Mouse (Mus musculus) heart, embryonic 16.5 days (tissue): ENCODE results near the gene Synj2. TPM values are rescaled to one million over a fixed set of nuclear protein-coding genes. Genes with fewer than 3 reads are reported as not detected.
A peak's percentile ranks its signal among the peaks of the same experiment; 100 is the strongest.

Source experiments
- ATAC-seq: fragments of 200-750 bp; cut with Nextera tagmentation; replicated peaks from 2 replicates; pipeline ENCODE4 v1.8.0; 2017; ENCODE audit warnings: moderate number of reproducible peaks; ENCODE audit not compliant: insufficient read depth, low FRiP score; ENCODE audit errors: extremely low read depth
- H3K27ac ChIP-seq: fragments of 300-500 bp; sonication (generic); 2 replicates; pipeline ENCODE4 v1.5.1; 2014; ENCODE audit warnings: mild to moderate bottlenecking, low read length, control low read depth, moderate library complexity
- H3K27me3 ChIP-seq: fragments of 300-500 bp; sonication (generic); 2 replicates; pipeline ENCODE4 v1.6.1; 2014; ENCODE audit warnings: low read length, mixed read lengths; ENCODE audit not compliant: control insufficient read depth, insufficient read depth
- H3K36me3 ChIP-seq: fragments of 300-500 bp; sonication (generic); 2 replicates; pipeline ENCODE4 v1.6.1; 2014; ENCODE audit not compliant: control insufficient read depth, insufficient read depth
- H3K4me1 ChIP-seq: fragments of 300-500 bp; sonication (generic); 2 replicates; pipeline ENCODE4 v1.6.1; 2014; ENCODE audit warnings: low read length, mixed read lengths; ENCODE audit not compliant: control insufficient read depth, insufficient read depth
- H3K4me2 ChIP-seq: fragments of 300-500 bp; sonication (generic); 2 replicates; pipeline ENCODE4 v1.6.1; 2014; ENCODE audit warnings: low read depth, mild to moderate bottlenecking, control low read depth, low read length
- H3K4me3 ChIP-seq: fragments of 300-500 bp; sonication (generic); 2 replicates; pipeline ENCODE4 v1.5.1; 2014; ENCODE audit warnings: mild to moderate bottlenecking, control low read depth, low read length
- H3K9ac ChIP-seq: fragments of 300-500 bp; sonication (generic); 2 replicates; pipeline ENCODE4 v1.6.1; 2014; ENCODE audit warnings: low read length, control low read depth
- H3K9me3 ChIP-seq: fragments of 300-500 bp; sonication (generic); replicated peaks from 2 replicates; pipeline ENCODE4 v1.6.1; 2016; ENCODE audit warnings: low read length; ENCODE audit not compliant: control insufficient read depth
- WGBS: fragments of 180-500 bp; shearing (Covaris S2); extraction: QIAGEN DNeasy Blood & Tissue Kit; methylation state at CpG from one replicate; pipeline ENCODE4 v1.1.7; 2014; 5-methylcytosine and 5-hydroxymethylcytosine counted together
- polyA plus RNA-seq: library from polyadenylated mRNA; unstranded; fragments of >200 nt; fragmentation: Nextera tagmentation; extraction: Ambion mirVana; gene quantifications from 2 replicates; pipeline ENCODE4 v1.2.1, GENCODE M21; 2015

The Synj2 gene
- polyA plus RNA-seq, 1 experiment from 2014 or later: 5.3 TPM

GRCm38 (mm10) chr17:5926710-5927109 lies 14.4 kb upstream of the Synj2 start:
- H3K36me3 ChIP-seq: peaks cover 34% of the 10 kb centered on the region
- H3K9me3 ChIP-seq: no peaks in the 10 kb centered on the region
- no peak overlapping the region for H3K4me2 ChIP-seq
- H3K27me3 ChIP-seq: no peaks in the 10 kb centered on the region
- 79% methylated on average over 7 of the region's 7 CpGs for WGBS
- H3K9ac ChIP-seq: no peak overlapping the region
- H3K4me3 ChIP-seq: no peak overlapping the region
- no peak overlapping the region for H3K27ac ChIP-seq
- H3K4me1 ChIP-seq: no peaks in the 10 kb centered on the region
- ATAC-seq: no peak

DNA sequence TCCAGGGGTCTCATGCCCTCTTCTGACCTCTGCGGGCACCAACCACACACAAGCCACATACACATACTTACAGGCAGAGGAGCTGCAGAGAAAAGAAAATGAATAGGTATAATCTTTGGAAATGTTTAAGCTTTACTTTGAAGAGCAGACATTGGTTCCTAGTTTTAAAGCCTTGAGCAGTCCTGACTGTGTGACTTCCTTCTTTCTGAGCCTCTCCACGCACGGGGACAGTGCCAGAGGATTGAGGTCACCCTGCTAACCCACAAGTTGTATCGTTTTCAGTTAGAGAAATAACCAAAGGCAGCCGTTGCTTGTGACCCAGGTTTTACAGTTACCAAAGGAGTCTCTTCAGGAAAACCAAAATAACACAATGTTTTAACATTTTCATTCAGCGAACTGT lies 12.0 kb upstream of the Synj2 start:
- Histone ChIP-seq H3K4me3 (no peak overlapping the region), H3K4me1 (no peaks in the 10 kb centered on the region), H3K27ac (no peak overlapping the region), H3K36me3 (peaks cover 30% of the 10 kb centered on the region), H3K9ac (no peak overlapping the region), H3K27me3 (no peaks in the 10 kb centered on the region), H3K4me2 (no peak overlapping the region), H3K9me3 (no peaks in the 10 kb centered on the region)
- WGBS: 79% methylated on average over 6 of the region's 6 CpGs
- ATAC-seq: no peak

DNA sequence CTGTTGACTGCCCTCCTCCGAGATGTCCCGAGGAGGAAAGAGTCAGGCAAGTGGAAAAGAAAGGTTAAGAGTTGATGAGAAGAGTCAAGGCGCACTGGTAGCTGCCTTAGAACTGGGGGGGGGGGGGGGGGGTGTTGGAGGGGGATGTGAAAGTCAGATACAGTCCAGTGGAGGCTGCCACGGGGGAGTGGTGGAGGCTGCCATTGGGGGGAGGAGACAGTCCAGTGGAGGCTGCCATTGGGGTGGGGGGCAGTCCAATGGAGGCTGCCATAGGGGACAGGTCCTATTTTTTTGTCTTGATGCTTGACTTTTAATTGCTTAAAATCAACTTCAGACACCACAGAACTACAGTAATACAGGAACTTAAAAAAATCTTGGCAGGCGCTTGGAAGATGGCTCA lies 8.9 kb upstream of the Synj2 start:
- 87% methylated on average over 4 of the region's 5 CpGs for WGBS
- H3K9ac ChIP-seq: no peak overlapping the region
- ATAC-seq: no peak
- H3K27me3 ChIP-seq: no peaks in the 10 kb centered on the region
- H3K4me3 ChIP-seq: no peak overlapping the region
- peaks cover 18% of the 10 kb centered on the region for H3K36me3 ChIP-seq
- H3K27ac ChIP-seq: no peak overlapping the region
- H3K9me3 ChIP-seq: no peaks in the 10 kb centered on the region
- H3K4me2 ChIP-seq: no peak overlapping the region
- H3K4me1 ChIP-seq: peaks cover 10% of the 10 kb centered on the region

DNA sequence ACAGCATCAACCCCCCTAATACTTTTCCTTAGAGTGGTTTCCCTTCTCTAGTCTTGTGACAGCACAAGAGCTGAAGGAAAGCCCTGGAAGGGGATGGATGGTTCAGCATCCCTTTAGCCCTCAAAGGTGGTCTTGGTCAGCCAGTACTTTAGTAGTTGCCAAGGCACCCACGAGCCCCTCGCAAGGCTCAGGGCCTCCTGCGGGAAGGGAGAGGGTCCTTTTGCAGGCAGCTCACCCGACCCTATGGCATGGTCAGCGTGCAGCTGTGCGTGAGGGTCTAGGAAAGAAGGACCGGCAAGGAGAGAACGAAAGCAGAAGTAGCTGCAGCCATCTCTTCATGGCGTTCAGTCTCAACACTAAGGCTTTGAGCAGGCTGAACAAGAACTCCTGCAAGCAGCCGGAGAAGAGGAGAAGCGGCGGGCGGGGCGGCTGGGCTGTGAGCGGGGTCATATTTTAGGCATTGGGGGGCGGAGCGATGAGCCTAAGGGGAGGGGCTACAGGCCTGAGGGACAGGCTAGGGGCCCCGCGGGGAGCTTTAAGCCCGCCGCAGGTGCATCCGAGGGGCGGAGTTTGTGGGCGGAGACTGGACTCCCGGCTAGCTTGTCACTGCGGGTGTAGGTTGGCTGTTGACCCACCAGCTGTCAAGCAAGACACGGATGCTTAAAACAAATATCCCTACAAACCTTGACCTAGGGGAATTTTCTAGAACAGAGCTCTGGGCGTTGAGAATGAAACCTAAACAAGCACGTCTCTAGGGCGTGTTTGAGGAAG lies 6.3 kb upstream of the Synj2 start:
- peaks cover 10% of the 10 kb centered on the region for H3K4me1 ChIP-seq
- no peaks in the 10 kb centered on the region for H3K27me3 ChIP-seq
- peak overlapping the region; percentile 74 for H3K9ac ChIP-seq
- peaks cover 6% of the 10 kb centered on the region; the same call in 1 of the 2 replicates for H3K36me3 ChIP-seq
- H3K4me2 ChIP-seq: peak overlapping the region; percentile 91
- H3K9me3 ChIP-seq: no peaks in the 10 kb centered on the region
- peak overlapping the region; percentile 55 for H3K4me3 ChIP-seq
- WGBS: 2% methylated on average over 30 of the region's 30 CpGs
- peak; percentile 96 for ATAC-seq
- H3K27ac ChIP-seq: peak overlapping the region; percentile 35

DNA sequence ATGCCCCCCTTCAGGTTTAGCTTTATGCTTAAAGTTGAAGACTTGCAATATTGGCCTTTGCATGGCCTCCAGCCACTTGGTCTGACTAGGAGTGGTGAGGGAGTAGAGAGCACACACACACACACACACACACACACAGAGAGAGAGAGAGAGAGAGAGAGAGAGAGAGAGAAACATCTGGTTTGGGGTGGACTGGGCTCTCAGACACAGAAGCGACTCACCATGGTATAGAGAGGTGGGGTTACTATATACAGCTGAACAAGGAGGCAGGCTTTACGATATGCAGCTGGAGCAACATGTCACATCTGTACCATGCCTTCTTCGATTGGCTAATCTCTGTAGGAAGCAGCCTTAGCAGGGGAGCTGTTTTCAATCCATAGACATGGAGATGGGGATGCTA lies 5.4 kb upstream of the Synj2 start:
- Histone ChIP-seq H3K9ac (no peak overlapping the region), H3K4me3 (no peak overlapping the region), H3K4me2 (no peak overlapping the region; the same call in 1 of the 2 replicates), H3K9me3 (no peaks in the 10 kb centered on the region), H3K27ac (no peak overlapping the region), H3K4me1 (peaks cover 10% of the 10 kb centered on the region), H3K27me3 (no peaks in the 10 kb centered on the region), H3K36me3 (0 out of 2 replicates have a peak, but pooled peaks cover 2% of the 10 kb centered on the region)
- ATAC-seq: no peak
- 60% methylated on average over 3 of the region's 3 CpGs for WGBS

DNA sequence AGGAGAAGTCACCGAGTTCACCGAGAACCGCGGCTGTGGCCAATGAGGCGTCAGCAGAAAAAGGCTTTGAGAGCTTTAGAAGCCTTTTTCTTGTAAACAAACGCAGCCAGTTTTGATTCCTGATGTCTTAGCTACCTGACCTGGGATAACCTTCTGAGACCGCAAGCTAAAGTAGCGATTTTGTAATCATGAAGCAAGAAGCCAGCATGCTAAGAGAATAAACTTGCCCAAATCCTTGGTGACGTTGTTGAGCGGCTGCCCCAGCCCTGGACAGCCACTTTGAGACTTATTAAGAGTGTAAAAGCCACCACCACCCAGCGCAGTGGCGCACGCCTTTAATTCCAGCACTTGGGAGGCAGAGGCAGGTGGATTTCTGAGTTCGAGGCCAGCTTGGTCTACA lies 4.8 kb upstream of the Synj2 start:
- H3K9me3 ChIP-seq: no peaks in the 10 kb centered on the region
- no peak overlapping the region for H3K9ac ChIP-seq
- ATAC-seq: no peak
- H3K36me3 ChIP-seq: no peaks in the 10 kb centered on the region
- H3K27ac ChIP-seq: no peak overlapping the region
- H3K27me3 ChIP-seq: no peaks in the 10 kb centered on the region
- H3K4me2 ChIP-seq: no peak overlapping the region
- 80% methylated on average over 14 of the region's 14 CpGs for WGBS
- peaks cover 10% of the 10 kb centered on the region for H3K4me1 ChIP-seq
- no peak overlapping the region for H3K4me3 ChIP-seq

GRCm38 (mm10) chr17:5937441-5937840 lies 3.6 kb upstream of the Synj2 start:
- Histone ChIP-seq H3K27me3 (no peaks in the 10 kb centered on the region), H3K4me1 (peaks cover 13% of the 10 kb centered on the region), H3K9me3 (no peaks in the 10 kb centered on the region), H3K4me2 (no peak overlapping the region), H3K4me3 (no peak overlapping the region), H3K27ac (no peak overlapping the region), H3K36me3 (no peaks in the 10 kb centered on the region), H3K9ac (no peak overlapping the region)
- ATAC-seq: no peak
- 60% methylated on average over 2 of the region's 2 CpGs for WGBS

- Histone ChIP-seq H3K4me1 (peaks cover 7% of the 10 kb centered on the region), H3K4me3 (no peak overlapping the region), H3K4me2 (no peak overlapping the region), H3K9me3 (no peaks in the 10 kb centered on the region), H3K27me3 (no peaks in the 10 kb centered on the region), H3K36me3 (no peaks in the 10 kb centered on the region), H3K27ac (no peak overlapping the region), H3K9ac (no peak overlapping the region)
- WGBS: 66% methylated on average over 12 of the region's 12 CpGs
- no peak for ATAC-seq
Observed at GRCm38 (mm10) chr17:5939871-5940270, 1.2 kb upstream of the Synj2 start.

- peaks cover 3% of the 10 kb centered on the region for H3K4me1 ChIP-seq
- 0% methylated on average over 28 of the region's 38 CpGs for WGBS
- H3K36me3 ChIP-seq: no peaks in the 10 kb centered on the region
- H3K27me3 ChIP-seq: no peaks in the 10 kb centered on the region
- H3K4me3 ChIP-seq: peak overlapping the region; percentile 90
- peak; percentile 91 for ATAC-seq
- no peaks in the 10 kb centered on the region for H3K9me3 ChIP-seq
- 0 out of 2 replicates have a peak overlapping the region, but pooled peaks have one; percentile 16 for H3K27ac ChIP-seq
- peak overlapping the region; percentile 81 for H3K9ac ChIP-seq
- peak overlapping the region; percentile 88 for H3K4me2 ChIP-seq
Observed at GRCm38 (mm10) chr17:5940792-5941191, 288 bp upstream of the Synj2 start.
